Mouse (Mus musculus): ENCODE results near the gene Gm10521. TPM values are rescaled to one million over a fixed set of nuclear protein-coding genes. Genes with fewer than 3 reads are reported as not detected.
"Not testable (repeated sequence)": the region's sequence is repeated elsewhere in the genome, so short reads cannot be mapped to it uniquely, and the experiment has no call there.

The Gm10521 gene
- not detected in 2 replicates for polyA plus RNA-seq (2014; fragmentation: Nextera tagmentation; extraction: Ambion mirVana)

DNA sequence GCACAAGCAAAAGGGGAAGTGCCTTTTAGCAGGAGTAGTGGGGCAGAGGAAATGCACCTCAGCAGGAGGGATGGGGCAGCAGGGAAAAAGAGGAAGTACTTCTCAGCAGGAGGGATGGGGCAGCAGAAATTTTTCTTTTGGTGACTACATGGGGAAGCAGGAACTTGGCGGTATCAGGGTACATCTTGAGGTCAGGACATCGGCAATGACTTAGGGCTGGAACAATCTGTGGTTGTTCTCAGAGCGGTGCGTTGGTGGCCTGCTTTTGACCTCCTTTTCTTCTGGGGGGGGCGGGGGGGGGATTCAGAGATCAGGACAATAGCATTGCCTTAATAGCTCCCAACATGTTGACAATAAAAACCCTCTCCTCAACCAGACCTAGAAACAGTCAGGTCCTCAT, at the start of gene Gm10521:
TSS of gene Gm10521 (plus strand) at position 301 of the 400 bp plus-strand sequence.
- 88% methylated on average over 5 of the region's 5 CpGs for WGBS
- not testable (repeated sequence) for H3K9ac ChIP-seq (ENCODE audit: low read length); H3K4me1 ChIP-seq (ENCODE audit: control insufficient read depth, insufficient read depth, low read length); H3K36me3 ChIP-seq (ENCODE audit: control insufficient read depth, insufficient read depth, low read length); ATAC-seq (ENCODE audit: insufficient number of reproducible peaks, low FRiP score, low TSS enrichment, low read depth); DNase-seq (ENCODE audit: low spot score); H3K27me3 ChIP-seq (ENCODE audit: control insufficient read depth, insufficient read depth, low read length); H3K9me3 ChIP-seq (ENCODE audit: control insufficient read depth, low read length); H3K27ac ChIP-seq (replicated peaks; ENCODE audit: low read depth, low read length); H3K4me2 ChIP-seq (ENCODE audit: low read depth, severe bottlenecking); H3K4me3 ChIP-seq (ENCODE audit: low read depth, low read length)

DNA sequence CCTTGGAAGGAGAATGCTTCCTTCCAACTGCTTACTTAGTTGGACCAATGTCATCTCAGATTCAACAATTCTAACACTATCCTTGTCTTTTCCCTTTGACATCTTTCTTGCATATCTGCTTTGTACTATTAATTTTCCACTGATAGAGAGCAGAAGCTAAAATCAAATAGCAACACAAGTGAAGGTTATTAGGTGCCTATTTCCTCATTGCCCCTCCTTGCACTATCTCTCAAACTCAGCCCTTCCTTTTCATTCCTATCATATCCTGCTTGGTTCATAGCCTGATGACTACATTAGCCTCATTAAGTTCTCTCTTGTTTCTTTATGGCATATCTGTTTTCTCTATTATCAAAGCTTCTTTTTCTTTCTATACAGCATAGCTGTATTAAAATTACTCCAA, 47.3 kb upstream of the Gm10521 start:
- H3K9me3 ChIP-seq (ENCODE audit: control insufficient read depth, low read length): no peaks in the 10 kb centered on the region

DNA sequence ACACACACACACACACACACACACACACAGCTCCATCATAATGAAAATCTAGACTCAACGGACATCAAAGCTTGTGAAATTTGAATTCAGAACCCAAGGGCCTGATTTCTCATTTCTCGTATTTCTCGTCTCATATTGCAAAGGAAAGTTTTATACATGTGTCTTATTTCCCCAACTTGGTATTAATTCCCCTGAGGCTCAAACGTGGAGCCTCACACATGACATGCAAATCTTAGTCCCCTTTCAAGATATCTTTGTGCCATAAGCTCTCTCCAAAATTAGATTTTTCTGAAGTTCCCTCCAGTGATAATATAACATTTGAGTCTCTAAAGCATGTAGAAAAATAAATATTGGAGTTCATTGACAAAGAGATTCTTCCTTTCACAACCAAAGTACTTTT, 46.7 kb upstream of the Gm10521 start:
- no peaks in the 10 kb centered on the region for H3K9me3 ChIP-seq (ENCODE audit: control insufficient read depth, low read length)
- WGBS: 83% methylated on average over 4 of the region's 4 CpGs
- no peak overlapping the region for H3K4me2 ChIP-seq (ENCODE audit: low read depth, severe bottlenecking)
- H3K4me3 ChIP-seq (ENCODE audit: low read depth, low read length): no peak overlapping the region
- no peaks in the 10 kb centered on the region for H3K27me3 ChIP-seq (ENCODE audit: control insufficient read depth, insufficient read depth, low read length)
- H3K36me3 ChIP-seq (ENCODE audit: control insufficient read depth, insufficient read depth, low read length): no peaks in the 10 kb centered on the region
- DNase-seq (ENCODE audit: low spot score) (no peak), ATAC-seq (ENCODE audit: insufficient number of reproducible peaks, low FRiP score, low TSS enrichment, low read depth) (no peak)
- no peaks in the 10 kb centered on the region for H3K4me1 ChIP-seq (ENCODE audit: control insufficient read depth, insufficient read depth, low read length)
- no peak overlapping the region for H3K27ac ChIP-seq (replicated peaks; ENCODE audit: low read depth, low read length)
- H3K9ac ChIP-seq (ENCODE audit: low read length): no peak overlapping the region

More for the DNA sequence above, 47.3 kb upstream of the Gm10521 start:
- DNase-seq (ENCODE audit: low spot score): no peak
- Histone ChIP-seq H3K4me2 (ENCODE audit: low read depth, severe bottlenecking) (no peak overlapping the region), H3K4me3 (ENCODE audit: low read depth, low read length) (no peak overlapping the region), H3K4me1 (ENCODE audit: control insufficient read depth, insufficient read depth, low read length) (no peaks in the 10 kb centered on the region), H3K27ac (replicated peaks; ENCODE audit: low read depth, low read length) (no peak overlapping the region), H3K36me3 (ENCODE audit: control insufficient read depth, insufficient read depth, low read length) (no peaks in the 10 kb centered on the region), H3K9ac (ENCODE audit: low read length) (no peak overlapping the region), H3K27me3 (ENCODE audit: control insufficient read depth, insufficient read depth, low read length) (no peaks in the 10 kb centered on the region)
- no peak for ATAC-seq (ENCODE audit: insufficient number of reproducible peaks, low FRiP score, low TSS enrichment, low read depth)

DNA sequence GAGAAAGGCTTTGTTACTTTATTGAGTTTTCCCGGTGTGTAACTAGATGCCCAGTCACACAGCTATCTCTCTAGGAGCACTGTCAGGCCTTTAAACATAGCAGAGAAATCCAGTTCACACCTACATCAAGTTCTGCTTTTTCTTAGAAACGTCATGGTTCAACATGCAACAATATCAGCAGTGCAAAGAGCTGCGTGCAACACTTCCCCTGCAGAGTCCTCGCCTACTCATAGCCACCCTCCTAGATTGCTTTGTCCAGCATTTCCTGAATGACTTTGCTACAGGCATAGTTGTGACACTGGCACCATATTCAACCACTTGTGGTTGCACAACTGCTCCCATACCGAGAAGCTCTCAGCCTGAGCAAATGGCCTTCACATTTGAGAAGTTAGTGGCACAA, 46.0 kb upstream of the Gm10521 start:
- Histone ChIP-seq H3K27me3 (ENCODE audit: control insufficient read depth, insufficient read depth, low read length) (no peaks in the 10 kb centered on the region), H3K9ac (ENCODE audit: low read length) (no peak overlapping the region), H3K9me3 (ENCODE audit: control insufficient read depth, low read length) (no peaks in the 10 kb centered on the region), H3K4me3 (ENCODE audit: low read depth, low read length) (no peak overlapping the region), H3K36me3 (ENCODE audit: control insufficient read depth, insufficient read depth, low read length) (no peaks in the 10 kb centered on the region), H3K4me1 (ENCODE audit: control insufficient read depth, insufficient read depth, low read length) (no peaks in the 10 kb centered on the region), H3K27ac (replicated peaks; ENCODE audit: low read depth, low read length) (no peak overlapping the region), H3K4me2 (ENCODE audit: low read depth, severe bottlenecking) (no peak overlapping the region)
- WGBS: 88% methylated on average over 5 of the region's 5 CpGs
- ATAC-seq (ENCODE audit: insufficient number of reproducible peaks, low FRiP score, low TSS enrichment, low read depth) (no peak), DNase-seq (ENCODE audit: low spot score) (no peak)

DNA sequence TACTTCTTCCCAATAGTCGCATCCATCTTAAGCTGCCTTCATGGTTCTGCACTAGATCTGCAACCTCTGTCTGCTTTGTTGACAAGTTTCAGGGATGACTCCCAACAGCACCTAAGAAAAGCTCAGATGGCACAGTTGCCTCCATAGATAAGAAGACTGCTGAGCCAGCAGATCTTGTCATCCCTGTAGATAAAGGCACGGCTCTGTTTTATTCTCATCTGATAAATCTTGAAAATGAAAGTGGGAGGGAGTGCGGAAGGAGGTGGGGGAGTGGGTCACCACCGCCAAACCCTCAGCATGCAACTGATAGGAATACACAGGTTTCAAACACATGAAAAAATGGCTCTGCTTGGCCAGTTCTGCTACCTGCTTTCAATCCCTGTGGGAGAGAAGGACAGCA, 30.0 kb upstream of the Gm10521 start:
- Histone ChIP-seq H3K9me3 (ENCODE audit: control insufficient read depth, low read length) (no peaks in the 10 kb centered on the region), H3K27ac (replicated peaks; ENCODE audit: low read depth, low read length) (no peak overlapping the region), H3K4me1 (ENCODE audit: control insufficient read depth, insufficient read depth, low read length) (no peaks in the 10 kb centered on the region), H3K4me3 (ENCODE audit: low read depth, low read length) (no peak overlapping the region), H3K36me3 (ENCODE audit: control insufficient read depth, insufficient read depth, low read length) (no peaks in the 10 kb centered on the region), H3K9ac (ENCODE audit: low read length) (no peak overlapping the region), H3K27me3 (ENCODE audit: control insufficient read depth, insufficient read depth, low read length) (no peaks in the 10 kb centered on the region), H3K4me2 (ENCODE audit: low read depth, severe bottlenecking) (no peak overlapping the region)
- no peak for ATAC-seq (ENCODE audit: insufficient number of reproducible peaks, low FRiP score, low TSS enrichment, low read depth)
- DNase-seq (ENCODE audit: low spot score): no peak
- 88% methylated on average over 4 of the region's 4 CpGs for WGBS

DNA sequence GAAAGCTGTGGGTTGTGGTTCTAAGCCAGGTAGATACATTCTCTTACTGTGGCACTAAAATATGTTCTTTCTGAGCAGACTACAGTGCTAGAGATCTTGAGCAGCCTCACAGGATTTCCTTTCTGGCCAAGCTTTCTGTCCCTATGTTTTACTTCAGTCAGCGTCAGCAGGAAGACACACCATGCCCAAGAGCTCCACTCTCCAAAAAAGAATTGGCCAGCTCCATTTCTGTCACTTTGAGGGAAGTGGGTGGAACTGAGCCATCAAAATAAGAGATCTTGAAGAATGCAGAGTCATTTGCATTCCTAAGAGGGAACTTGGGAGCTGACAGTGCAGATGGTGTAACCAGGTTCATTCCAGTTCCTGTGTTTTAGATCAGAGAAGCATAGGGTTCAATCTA, 8.5 kb upstream of the Gm10521 start:
- H3K4me2 ChIP-seq (ENCODE audit: low read depth, severe bottlenecking): no peak overlapping the region
- H3K4me3 ChIP-seq (ENCODE audit: low read depth, low read length): no peak overlapping the region
- WGBS: 94% methylated on average over 1 of the region's 1 CpGs
- ATAC-seq (ENCODE audit: insufficient number of reproducible peaks, low FRiP score, low TSS enrichment, low read depth): no peak
- H3K36me3 ChIP-seq (ENCODE audit: control insufficient read depth, insufficient read depth, low read length): no peaks in the 10 kb centered on the region
- no peaks in the 10 kb centered on the region for H3K27me3 ChIP-seq (ENCODE audit: control insufficient read depth, insufficient read depth, low read length)
- no peak for DNase-seq (ENCODE audit: low spot score)
- no peak overlapping the region for H3K9ac ChIP-seq (ENCODE audit: low read length)
- H3K27ac ChIP-seq (replicated peaks; ENCODE audit: low read depth, low read length): no peak overlapping the region
- no peaks in the 10 kb centered on the region for H3K4me1 ChIP-seq (ENCODE audit: control insufficient read depth, insufficient read depth, low read length)
- H3K9me3 ChIP-seq (ENCODE audit: control insufficient read depth, low read length): no peaks in the 10 kb centered on the region

DNA sequence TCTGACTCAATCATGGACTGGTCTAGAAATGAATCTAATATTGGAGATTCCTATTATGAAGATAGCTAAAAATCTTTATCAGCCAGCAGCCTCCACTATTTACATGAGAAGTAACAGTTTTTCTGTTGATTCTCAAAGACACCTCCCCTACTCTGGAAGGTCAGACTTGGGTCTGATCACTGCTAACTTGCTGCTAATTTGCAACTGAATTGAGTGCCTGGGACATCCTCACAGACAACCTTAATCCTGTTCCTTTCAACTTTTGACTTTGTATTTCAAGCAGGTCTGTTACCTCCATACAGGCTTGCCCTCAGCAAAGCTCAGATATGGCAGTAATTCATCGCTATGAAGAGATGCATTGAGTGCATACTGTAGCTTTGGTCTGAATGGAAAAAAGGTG, 8.5 kb downstream of the Gm10521 start:
- DNase-seq (ENCODE audit: low spot score): no peak
- H3K36me3 ChIP-seq (ENCODE audit: control insufficient read depth, insufficient read depth, low read length): no peaks in the 10 kb centered on the region
- H3K4me3 ChIP-seq (ENCODE audit: low read depth, low read length): no peak overlapping the region
- H3K4me2 ChIP-seq (ENCODE audit: low read depth, severe bottlenecking): no peak overlapping the region
- H3K4me1 ChIP-seq (ENCODE audit: control insufficient read depth, insufficient read depth, low read length): no peaks in the 10 kb centered on the region
- 77% methylated on average over 1 of the region's 1 CpGs for WGBS
- no peak overlapping the region for H3K27ac ChIP-seq (replicated peaks; ENCODE audit: low read depth, low read length)
- H3K9ac ChIP-seq (ENCODE audit: low read length): no peak overlapping the region
- no peak for ATAC-seq (ENCODE audit: insufficient number of reproducible peaks, low FRiP score, low TSS enrichment, low read depth)
- no peaks in the 10 kb centered on the region for H3K9me3 ChIP-seq (ENCODE audit: control insufficient read depth, low read length)
- H3K27me3 ChIP-seq (ENCODE audit: control insufficient read depth, insufficient read depth, low read length): no peaks in the 10 kb centered on the region

DNA sequence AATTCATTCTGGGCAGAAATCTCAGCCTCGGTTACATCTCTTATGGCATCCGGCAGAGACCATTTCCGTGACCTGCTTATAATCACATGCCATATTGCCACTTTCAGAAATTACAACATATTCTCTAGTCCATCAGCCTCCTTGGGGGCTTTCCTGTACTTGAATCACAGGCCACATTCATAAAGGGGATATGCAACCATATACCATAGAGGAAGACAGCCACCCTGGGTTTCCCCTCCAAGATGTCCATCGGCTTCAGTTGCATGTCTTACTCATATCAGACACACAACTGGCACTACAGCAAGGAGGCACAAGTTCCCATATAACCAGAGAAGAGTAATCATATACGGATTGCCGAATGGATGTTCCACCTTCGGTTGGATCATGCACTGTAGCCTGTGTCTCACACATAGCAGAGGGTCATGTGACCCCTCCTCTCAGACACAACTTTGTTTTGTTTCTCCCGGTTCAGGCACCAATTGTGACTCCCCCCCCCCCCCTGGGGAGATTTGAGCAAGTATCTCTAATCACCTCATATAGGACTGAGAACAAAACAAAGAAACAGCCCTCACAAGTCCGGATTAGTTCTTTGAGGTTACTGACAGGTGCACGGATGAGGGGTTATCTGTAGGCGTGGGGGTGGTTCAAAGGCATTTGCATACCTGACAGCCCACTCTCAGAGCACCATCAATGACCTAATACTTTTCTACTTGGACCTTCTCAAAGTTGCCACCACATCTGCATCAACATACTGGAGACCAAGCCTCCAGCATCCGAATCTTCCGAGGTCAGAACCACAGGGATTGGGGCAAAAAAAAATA, 20.4 kb downstream of the Gm10521 start:
- no peaks in the 10 kb centered on the region for H3K27me3 ChIP-seq (ENCODE audit: control insufficient read depth, insufficient read depth, low read length)
- ATAC-seq (ENCODE audit: insufficient number of reproducible peaks, low FRiP score, low TSS enrichment, low read depth) (no peak), DNase-seq (ENCODE audit: low spot score) (no peak)
- H3K4me1 ChIP-seq (ENCODE audit: control insufficient read depth, insufficient read depth, low read length): no peaks in the 10 kb centered on the region
- WGBS: 85% methylated on average over 13 of the region's 13 CpGs
- H3K27ac ChIP-seq (replicated peaks; ENCODE audit: low read depth, low read length): no peak overlapping the region
- no peaks in the 10 kb centered on the region for H3K9me3 ChIP-seq (ENCODE audit: control insufficient read depth, low read length)
- no peak overlapping the region for H3K4me3 ChIP-seq (ENCODE audit: low read depth, low read length)
- H3K36me3 ChIP-seq (ENCODE audit: control insufficient read depth, insufficient read depth, low read length): no peaks in the 10 kb centered on the region
- no peak overlapping the region for H3K9ac ChIP-seq (ENCODE audit: low read length)
- no peak overlapping the region for H3K4me2 ChIP-seq (ENCODE audit: low read depth, severe bottlenecking)

Data from limb, embryonic 11.5 days (tissue).